Mouse (Mus musculus) spleen, embryonic (tissue): ENCODE measurements at regions not wholly inside any gene's neighbourhood (a gene's known extent, or its start where the extent isn't known, plus 50 kb on each side); places are given as distances from the start of the nearest gene placed in this dataset.

Experiments used
- CTCF ChIA-PET: fragments of 350-600 bp; sonication (Branson Sonifier 250); formaldehyde crosslinking; loops from one replicate; lab custom pipeline; 2022; lab: Charles Lee

DNA sequence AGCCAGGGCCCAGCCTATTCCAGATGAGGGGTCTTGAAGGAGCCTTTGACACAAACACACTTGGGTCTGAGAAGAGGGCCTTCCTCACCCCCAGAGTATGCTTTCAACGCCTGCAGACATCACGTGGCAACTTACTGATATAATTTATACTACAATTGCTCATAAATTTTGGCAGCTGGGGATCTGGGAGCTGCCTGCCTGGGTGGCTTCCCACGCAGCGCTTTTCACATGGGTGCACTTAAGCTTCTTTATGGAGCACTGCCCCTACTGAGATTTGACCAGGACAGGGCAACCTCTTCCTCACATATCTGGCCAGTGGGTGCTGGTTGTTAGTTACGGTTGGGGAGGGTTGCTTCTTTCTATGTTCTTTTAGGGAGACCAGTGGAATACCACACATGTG lies 61.6 kb downstream of the Spesp1 start:
- CTCF ChIA-PET = no interaction called here

DNA sequence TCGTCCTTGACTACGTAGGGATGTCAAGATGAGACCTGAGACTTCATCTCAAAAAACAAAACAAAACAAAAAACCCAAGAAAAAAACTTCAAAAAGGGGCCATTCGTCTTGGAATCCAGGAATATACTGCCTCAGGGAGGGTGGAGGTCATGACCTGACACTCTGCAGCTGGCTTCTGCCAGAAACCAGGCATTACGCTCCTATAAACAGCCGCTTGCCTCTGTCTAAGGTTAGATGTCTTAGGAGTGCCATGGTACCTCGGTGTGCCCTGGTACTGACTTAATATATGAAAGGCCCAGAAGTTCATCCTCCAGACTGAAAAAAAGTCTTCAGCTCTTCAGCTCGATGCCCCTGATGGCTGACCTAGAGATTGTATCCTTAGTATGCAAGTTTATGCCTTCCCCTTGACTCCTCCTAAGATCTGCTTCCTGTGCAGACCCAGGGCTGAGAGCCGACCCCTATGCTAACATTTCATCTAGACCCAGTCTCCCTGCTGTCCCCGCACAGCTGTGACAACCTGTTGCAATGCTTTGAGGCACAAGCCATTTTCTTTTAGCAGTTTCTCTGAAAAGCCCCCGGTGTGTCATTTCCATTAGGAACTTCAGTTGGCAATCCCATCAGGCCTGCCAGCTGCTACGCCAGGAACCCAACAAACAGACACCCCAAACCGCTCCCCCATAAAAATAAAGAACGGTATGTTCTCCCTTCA lies 66.7 kb downstream of the Spesp1 start:
- CTCF ChIA-PET = no interaction called here

- CTCF ChIA-PET = no interaction called here
Measured at GRCm38 (mm10) chr9:62214546-62214945, 67.5 kb downstream of the Spesp1 start.

DNA sequence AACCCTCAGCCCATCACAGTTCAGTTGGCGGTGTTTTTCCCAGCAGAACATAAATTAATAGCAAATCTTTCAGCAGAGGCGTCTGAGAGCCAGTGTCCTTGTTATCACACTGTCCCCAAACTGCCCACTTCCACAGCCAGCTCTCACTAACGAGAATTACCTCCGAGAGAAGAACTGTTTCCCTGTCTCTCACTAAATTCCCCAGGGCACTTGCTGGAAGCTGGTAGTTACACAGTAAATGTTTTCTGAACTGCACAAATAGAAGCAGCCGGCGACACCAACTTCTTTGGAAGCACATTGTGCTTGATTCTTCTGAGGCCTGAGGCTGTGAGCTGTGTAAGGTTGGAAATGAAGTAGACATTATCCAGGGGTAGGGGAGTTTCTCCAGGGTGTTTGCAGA lies 69.4 kb downstream of the Spesp1 start:
- CTCF ChIA-PET = no interaction called here

- CTCF ChIA-PET = no interaction called here
Measured at GRCm38 (mm10) chr9:62210815-62211214, 71.2 kb downstream of the Spesp1 start.

DNA sequence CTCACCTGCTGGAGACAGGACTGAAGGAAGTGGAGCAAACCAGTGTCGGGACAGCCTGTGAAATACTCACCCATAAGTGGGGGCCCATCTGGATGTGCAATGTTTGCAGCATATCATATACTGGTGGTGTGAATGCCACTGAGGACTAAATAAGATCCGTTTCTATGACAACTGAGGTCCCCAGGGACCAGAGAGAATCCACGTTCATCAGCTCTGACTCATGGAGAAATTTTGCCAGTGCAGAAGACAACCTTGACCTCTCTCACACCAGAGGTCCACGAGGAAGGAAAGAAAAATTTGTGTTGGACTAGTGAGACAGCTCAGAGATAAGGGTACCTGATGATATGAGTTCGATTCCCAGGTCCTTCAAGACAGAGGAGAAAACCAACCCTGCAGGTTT lies 73.6 kb downstream of the Spesp1 start:
- CTCF ChIA-PET = no interaction called here

DNA sequence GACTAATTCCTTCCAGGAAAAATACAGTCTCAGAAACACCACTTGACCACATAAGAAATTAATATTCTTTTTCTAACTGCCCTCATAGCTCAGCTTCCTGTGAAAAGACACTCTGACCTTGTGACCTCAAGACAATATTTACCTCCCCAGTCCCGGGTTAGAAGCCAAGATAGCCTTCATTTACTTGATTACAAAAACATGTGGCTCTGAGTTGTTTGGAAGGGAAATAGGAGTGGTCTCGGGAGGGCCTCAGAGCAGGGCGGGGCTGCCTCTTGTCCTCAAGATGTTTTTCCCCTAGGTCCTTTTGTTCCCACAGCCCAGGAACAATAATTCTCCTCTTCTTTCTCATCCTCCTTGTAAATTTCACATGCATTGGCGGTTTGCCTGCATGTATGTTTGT lies 76.7 kb downstream of the Spesp1 start:
- CTCF ChIA-PET = no interaction called here

DNA sequence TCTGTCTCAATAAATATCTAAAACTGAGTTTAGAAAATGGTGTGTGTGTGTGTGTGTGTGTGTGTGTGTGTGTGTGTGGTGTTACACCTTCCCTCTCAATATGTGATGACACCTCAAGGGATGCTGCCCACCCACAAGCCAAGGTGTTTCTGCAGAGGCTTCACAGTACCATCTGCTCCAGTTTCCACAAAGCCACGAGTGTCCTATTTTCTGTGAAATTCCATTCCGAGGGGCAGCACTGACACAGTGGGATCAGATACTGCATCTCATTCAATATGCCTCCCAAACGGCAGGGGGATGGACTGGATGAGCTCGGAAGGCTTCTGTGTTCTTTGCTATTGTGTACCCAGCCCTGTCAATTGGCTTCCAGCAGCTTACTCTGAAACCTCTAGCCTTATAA lies 78.5 kb downstream of the Spesp1 start:
- CTCF ChIA-PET = no interaction called here

DNA sequence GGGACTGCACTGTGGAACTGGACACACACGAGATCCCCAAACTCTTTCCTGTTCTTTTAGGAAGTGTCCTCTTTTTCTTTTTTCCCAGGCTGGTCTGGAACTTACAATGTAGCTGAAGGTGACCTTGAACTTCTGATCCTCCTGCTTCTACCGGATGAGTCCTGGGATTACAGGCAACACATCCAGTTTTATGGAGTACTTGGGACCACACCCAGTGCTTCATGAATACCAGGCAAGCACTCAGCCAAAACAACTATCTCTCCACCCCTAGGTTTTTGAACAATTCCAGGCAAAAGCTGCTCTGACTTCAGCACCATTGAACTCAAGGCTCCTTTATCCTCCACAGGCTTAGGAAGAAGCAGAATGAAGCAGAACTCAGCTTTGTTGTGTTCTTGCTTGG lies 79.7 kb downstream of the Spesp1 start:
- CTCF ChIA-PET = no interaction called here

DNA sequence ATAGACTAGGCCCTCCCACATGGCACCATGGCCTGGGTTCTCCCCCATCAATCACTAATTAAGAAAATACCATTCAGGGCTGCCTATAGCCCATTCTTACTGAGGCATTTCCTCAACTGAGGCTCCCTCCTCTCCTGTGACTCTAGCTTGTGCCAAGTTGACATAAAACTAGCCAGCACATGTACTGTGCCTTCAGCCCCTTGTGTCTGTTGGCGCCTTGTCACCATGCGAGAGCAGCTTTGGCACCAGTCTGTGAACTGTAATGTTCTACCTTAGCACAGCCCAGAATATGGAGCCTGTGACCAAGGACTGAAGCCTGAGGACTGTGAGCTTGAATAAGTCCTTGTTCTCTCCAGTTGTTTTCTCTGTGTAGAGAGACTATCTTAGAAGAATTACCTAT lies 75.0 kb upstream of the Glce start:
- CTCF ChIA-PET = no interaction called here

DNA sequence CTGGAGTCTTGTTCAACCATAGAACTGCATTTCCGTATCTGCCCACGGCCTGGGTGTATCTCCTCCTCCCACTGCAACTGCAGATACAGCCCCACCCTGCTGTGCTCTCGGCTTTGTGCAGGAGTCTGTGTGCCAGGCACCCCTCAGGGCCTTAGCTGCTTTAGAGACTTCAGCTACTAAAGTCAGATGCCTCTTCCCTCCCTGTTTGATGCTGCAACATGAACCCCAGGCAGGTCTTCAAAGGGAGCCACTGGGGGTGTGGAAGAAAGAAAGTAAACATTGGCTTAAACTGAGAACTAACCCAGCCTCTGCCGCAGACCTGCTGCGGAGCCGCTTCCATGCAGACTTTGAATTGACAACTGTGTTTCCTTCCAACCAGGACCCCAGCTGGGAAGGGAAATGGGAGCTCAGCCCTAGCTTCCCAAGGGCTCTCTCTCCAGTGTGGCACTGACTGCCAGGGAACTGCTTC lies 70.0 kb upstream of the Glce start:
- CTCF ChIA-PET = no interaction called here

GRCm38 (mm10) chr9:62190474-62190873 lies 68.0 kb upstream of the Glce start:
- CTCF ChIA-PET = interaction anchor here (0.5 kb wide), 1 partner anchor 67 kb away, joined by 4 read pairs; no protein-coding TSS in a partner anchor

GRCm38 (mm10) chr9:62188835-62189234 lies 66.4 kb upstream of the Glce start:
- CTCF ChIA-PET = interaction anchor here (0.6 kb wide), 1 partner anchor 643 kb away, joined by 3 read pairs; no protein-coding TSS in a partner anchor

DNA sequence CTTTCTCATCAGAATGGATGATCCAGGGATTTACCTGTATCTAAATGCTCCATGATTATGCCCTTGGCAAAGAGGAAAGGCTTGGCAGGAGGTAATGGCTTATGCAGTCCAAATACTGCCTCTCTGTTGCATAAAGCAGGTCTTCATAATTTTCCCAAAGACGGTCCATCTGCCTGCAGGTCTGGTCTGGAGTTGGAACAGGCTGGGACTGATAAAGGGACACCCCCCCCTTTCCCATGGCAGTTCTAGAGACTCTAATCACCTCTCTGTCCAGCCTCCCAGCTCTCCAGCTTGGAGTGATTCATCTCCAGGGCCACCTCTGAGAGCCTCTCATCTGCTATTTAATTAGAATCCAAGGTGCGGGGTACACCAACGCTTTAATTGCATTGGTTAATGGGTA lies 65.9 kb upstream of the Glce start:
- CTCF ChIA-PET = no interaction called here

- CTCF ChIA-PET = no interaction called here
Measured at GRCm38 (mm10) chr9:62186886-62187285, 64.4 kb upstream of the Glce start.

DNA sequence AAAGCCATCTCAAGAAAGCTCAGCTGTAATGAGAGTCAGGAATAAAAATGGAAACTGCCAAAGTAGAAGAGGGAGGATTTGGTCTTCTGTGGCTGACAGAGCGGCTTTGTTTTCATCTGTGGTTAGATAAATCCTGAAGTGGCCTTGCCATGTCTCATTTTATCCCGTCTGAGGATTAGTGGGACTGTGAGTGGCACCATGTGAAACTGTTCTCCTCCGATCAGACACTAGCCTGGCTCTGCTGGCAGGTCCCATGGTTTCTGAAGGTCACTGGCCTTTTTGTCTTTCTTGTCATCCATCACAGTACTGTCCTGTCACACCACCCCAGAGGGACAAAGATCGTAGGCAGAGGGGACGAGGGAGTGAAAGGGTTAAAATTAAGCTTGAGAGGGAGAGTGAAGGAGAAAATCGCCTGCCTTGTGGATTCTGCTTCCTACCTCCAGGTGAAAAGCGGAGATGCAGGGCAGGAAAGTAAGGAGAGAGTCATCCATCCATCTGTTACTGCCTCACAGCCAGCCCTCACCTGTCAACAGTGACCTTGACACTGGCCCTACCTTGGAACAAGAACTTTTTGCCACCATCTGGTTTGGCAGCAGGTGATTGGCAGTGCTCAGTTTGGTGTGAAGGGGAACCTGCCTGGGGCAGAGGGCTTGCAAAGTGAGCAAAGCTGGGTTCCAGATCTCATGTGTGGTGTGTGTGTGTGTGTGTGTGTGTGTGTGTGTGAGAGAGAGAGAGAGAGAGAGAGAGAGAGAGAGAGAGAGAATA lies 63.2 kb upstream of the Glce start:
- CTCF ChIA-PET = no interaction called here

GRCm38 (mm10) chr9:62181182-62181830 lies 58.9 kb upstream of the Glce start:
- CTCF ChIA-PET = no interaction called here

DNA sequence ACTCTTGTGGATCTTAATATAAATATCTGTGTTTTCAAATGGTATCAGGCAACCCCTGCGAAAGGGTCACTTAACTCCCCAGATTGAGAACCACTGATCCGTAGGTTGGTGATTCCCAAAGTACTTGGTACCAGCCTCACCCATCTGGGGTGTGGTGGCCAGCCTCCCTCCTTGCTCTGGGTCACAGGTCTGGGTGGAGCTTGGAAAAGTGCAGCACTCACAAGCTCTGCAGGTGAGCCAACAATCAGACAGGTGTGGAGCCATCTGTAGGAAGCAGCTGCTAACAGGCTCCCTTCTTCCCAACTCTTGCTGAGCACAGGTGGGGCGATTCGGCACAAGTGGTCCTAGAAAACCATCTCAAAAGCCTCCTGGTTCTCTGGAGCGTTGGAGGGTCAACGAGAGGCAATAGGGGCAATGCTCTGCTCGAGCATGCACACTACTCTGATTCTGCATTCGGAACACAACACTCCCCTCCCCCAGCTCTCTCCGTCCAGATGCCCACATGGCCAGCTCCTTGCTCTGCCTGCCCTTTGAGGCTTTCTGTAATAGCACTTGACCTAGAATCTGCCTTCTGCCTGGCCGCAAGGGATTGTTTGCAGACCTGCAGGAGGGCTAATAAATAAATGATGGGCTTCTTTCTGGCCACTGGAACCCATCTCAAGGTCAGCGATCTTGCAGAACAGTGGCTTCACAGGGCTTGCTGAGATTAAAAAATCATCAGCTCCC lies 58.2 kb upstream of the Glce start:
- CTCF ChIA-PET = no interaction called here

DNA sequence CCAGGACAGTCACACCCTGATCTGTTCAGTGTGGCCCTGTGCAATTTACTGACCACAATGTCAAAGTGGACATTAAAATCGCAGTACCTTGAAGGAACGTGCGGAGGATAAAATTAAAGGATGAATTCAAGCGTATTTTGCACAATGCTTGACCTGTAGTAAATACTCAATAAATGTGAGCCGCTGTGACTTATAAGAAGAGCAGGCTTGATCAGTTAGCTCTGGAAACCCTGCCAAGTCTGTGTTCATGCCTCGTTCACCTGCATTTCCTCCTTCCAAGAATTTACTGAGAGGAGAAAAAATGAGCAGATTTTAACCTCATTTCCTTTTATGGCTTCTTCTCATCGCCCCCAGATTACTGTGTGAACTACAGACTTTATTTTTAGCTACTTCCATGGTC lies 52.2 kb upstream of the Glce start:
- CTCF ChIA-PET = no interaction called here
